Mouse (Mus musculus): ENCODE measurements around the gene Pogz.

Pogz gene

DNA sequence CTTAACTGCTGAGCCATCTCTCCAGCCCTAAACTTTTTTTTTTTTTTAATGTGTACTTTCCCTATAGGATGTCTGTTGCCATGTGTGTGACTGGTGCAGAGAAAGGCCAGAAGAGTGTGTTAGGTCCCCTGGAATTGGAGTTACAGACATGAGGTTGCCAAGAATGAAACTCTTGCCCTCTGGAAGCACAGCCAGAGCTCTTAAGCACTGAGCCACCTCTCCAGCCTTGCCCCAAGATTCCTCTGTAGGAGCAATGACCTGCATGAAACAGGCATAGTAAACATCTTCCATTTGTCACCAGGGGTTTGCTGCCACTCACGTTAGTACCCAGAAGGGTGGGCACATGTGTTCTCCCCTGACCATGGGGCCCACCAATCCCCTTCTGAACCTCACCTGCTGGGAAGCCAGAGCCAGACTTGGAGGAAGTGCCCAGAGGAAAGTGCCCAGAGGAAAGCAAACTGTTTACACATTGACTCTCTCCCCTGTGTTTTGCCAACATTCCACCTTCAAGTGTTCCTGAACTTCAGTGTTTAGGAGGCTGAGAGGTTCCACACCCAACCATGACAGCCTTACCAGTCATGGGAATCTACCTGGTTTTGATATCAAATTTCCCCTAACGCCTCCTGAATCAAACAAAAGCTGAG lies 73.8 kb downstream of the Pogz start:
- Histone ChIP-seq H3K4me3 (replicated peaks; ENCODE audit: low read length) (no peak overlapping the region), H3K9me3 (ENCODE audit: low read length) (no peaks in the 10 kb centered on the region; the same call in 1 of the 2 replicates), H3K27me3 (ENCODE audit: insufficient read depth, low read length) (no peaks in the 10 kb centered on the region; the same call in 1 of the 2 replicates), H3K4me1 (replicated peaks; ENCODE audit: low read depth, low read length) (no peaks in the 10 kb centered on the region), H3K36me3 (ENCODE audit: insufficient read depth, low read length) (no peaks in the 10 kb centered on the region)
- TF ChIP-seq POU5F1 (IDR thresholded peaks at IDR 0.05; ENCODE audit: borderline replicate concordance, low read length), result no peak
- no peak for TF ChIP-seq NANOG (IDR thresholded peaks at IDR 0.05; ENCODE audit: borderline replicate concordance, low read length)
- no peak for TF ChIP-seq CTCF (conservative IDR thresholded peaks at IDR 0.05; ENCODE audit: low read length)

DNA sequence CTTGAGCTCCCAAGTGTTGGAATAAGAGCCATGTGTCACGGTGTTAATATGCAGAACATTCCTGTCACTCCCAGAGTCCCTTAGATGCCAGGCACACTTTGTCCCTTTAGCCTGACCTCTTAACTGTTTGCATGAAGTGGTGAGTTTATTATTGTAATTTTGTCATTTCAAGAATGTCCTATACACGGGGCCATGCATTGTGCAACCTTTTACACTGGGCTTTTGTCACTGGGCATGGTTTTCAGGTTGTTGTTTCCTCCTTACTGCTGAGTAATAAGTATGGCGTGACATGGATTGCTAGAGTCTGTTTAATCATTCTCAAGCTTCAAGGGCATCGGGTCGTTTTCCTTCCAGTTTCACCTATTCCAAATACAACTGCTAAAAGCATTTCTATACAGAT lies 76.4 kb downstream of the Pogz start:
- TF ChIP-seq POU5F1 (IDR thresholded peaks at IDR 0.05; ENCODE audit: borderline replicate concordance, low read length), result no peak
- TF ChIP-seq CTCF (conservative IDR thresholded peaks at IDR 0.05; ENCODE audit: low read length), result no peak
- TF ChIP-seq NANOG (IDR thresholded peaks at IDR 0.05; ENCODE audit: borderline replicate concordance, low read length), result no peak
- Histone ChIP-seq H3K27me3 (ENCODE audit: insufficient read depth, low read length) (peaks cover under 1% of the 10 kb centered on the region), H3K36me3 (ENCODE audit: insufficient read depth, low read length) (no peaks in the 10 kb centered on the region), H3K4me1 (replicated peaks; ENCODE audit: low read depth, low read length) (peaks cover 17% of the 10 kb centered on the region), H3K4me3 (replicated peaks; ENCODE audit: low read length) (no peak overlapping the region), H3K9me3 (ENCODE audit: low read length) (no peaks in the 10 kb centered on the region; the same call in 1 of the 2 replicates)

DNA sequence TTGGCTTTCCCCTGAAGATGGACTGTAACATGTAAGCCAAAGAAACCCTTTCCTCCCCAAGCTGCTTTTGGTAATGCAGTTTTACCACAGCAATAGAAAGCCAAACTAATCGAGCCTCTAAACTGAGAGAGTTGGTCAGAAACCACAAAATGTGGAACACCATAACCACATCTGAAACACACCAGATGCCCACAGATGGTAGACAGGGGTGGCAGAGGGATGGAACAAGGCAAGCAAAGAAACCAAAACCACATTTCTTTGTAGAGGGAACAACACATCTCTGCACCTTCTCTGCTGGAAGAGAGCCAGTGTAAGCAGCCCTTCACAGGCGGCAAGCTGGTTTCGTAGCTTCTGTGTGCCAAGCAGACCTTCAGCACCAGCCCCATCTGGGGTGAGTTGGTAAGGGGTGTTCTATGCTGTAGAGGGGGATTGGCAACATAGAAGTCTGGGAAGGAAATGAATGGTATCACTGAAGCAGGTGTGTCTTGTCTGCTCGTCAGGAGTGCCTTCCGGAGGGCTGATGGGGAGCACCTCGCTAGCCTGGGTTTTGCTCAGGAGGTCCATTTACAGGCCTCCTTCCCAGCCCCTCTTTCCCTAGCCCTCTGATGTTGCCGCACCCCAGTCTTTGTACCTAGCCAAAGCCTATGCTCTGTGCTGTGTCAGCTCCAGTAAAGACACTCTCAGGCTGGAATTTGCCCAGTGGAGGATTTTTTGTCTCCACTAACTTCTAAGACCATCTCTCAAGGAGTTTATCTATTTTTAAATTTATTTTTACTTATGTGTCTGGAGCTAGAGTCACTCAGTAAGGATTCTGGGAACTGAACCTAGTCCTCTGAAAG lies 78.8 kb downstream of the Pogz start:
- TF ChIP-seq POU5F1 (IDR thresholded peaks at IDR 0.05; ENCODE audit: borderline replicate concordance, low read length) (no peak), CTCF (conservative IDR thresholded peaks at IDR 0.05; ENCODE audit: low read length) (no peak), NANOG (IDR thresholded peaks at IDR 0.05; ENCODE audit: borderline replicate concordance, low read length) (no peak)
- Histone ChIP-seq H3K4me3 (replicated peaks; ENCODE audit: low read length) (no peak overlapping the region), H3K4me1 (replicated peaks; ENCODE audit: low read depth, low read length) (peaks cover 21% of the 10 kb centered on the region), H3K36me3 (ENCODE audit: insufficient read depth, low read length) (no peaks in the 10 kb centered on the region), H3K27me3 (ENCODE audit: insufficient read depth, low read length) (peaks cover 6% of the 10 kb centered on the region), H3K9me3 (ENCODE audit: low read length) (no peaks in the 10 kb centered on the region; the same call in 1 of the 2 replicates)

DNA sequence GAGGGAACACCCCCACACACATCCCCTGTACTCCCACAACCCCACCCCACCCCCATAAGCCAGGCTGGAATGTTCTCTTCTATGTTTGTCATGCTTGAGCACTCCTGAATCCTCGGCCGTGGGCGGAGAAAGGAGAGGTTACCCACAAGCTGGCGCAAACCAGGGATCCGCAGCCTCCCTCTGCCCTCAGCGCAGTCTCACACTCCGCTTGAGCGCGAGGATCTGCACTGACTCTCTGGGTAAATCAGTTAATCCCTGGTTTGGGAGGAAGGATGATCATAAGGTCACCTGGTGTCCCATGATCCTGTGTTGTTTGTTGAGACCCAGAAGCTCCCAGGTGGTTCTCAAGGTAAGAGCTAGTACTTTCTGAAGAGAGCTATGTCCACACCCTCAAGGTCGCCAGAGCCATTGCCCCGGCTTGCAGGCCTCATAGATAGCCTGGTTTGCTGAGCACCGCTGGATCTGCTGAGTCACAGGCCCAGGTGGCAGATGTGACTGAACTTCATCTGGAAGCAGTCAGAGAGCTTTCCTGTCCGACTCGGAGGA lies 80.5 kb downstream of the Pogz start:
- no peaks in the 10 kb centered on the region; the same call in 1 of the 2 replicates for H3K9me3 ChIP-seq (ENCODE audit: low read length)
- no peaks in the 10 kb centered on the region for H3K36me3 ChIP-seq (ENCODE audit: insufficient read depth, low read length)
- peaks cover 21% of the 10 kb centered on the region for H3K4me1 ChIP-seq (replicated peaks; ENCODE audit: low read depth, low read length)
- peak overlapping the region; percentile 50; the same call in 1 of the 2 replicates for H3K4me3 ChIP-seq (replicated peaks; ENCODE audit: low read length)
- H3K27me3 ChIP-seq (ENCODE audit: insufficient read depth, low read length), result peaks cover 14% of the 10 kb centered on the region
- TF ChIP-seq CTCF (conservative IDR thresholded peaks at IDR 0.05; ENCODE audit: low read length) (no peak), POU5F1 (IDR thresholded peaks at IDR 0.05; ENCODE audit: borderline replicate concordance, low read length) (no peak), NANOG (IDR thresholded peaks at IDR 0.05; ENCODE audit: borderline replicate concordance, low read length) (no peak)

DNA sequence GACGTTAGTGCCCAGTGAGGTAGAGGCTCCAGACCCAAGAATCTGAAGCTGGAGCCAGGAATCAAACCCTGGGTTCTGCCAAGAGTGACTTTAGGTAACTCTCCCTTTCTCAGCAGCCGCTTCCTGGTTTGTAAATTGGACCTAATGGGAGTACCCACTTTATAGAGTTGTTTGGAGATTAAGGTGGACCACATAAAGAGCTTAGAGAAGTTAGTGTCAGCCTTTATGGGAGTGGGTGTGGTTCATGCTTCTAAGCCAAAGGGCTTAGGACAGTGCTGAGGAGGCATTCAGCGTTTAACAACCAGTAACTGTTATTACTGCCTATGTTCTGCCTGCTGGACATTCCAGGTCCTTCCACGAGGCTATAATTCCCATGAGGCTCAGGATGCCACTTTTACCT lies 81.5 kb downstream of the Pogz start:
- H3K4me3 ChIP-seq (replicated peaks; ENCODE audit: low read length), result no peak overlapping the region
- no peaks in the 10 kb centered on the region; the same call in 1 of the 2 replicates for H3K9me3 ChIP-seq (ENCODE audit: low read length)
- H3K4me1 ChIP-seq (replicated peaks; ENCODE audit: low read depth, low read length), result peaks cover 21% of the 10 kb centered on the region
- TF ChIP-seq POU5F1 (IDR thresholded peaks at IDR 0.05; ENCODE audit: borderline replicate concordance, low read length) (no peak), CTCF (conservative IDR thresholded peaks at IDR 0.05; ENCODE audit: low read length) (no peak), NANOG (IDR thresholded peaks at IDR 0.05; ENCODE audit: borderline replicate concordance, low read length) (no peak)
- peaks cover 15% of the 10 kb centered on the region for H3K27me3 ChIP-seq (ENCODE audit: insufficient read depth, low read length)
- no peaks in the 10 kb centered on the region for H3K36me3 ChIP-seq (ENCODE audit: insufficient read depth, low read length)

DNA sequence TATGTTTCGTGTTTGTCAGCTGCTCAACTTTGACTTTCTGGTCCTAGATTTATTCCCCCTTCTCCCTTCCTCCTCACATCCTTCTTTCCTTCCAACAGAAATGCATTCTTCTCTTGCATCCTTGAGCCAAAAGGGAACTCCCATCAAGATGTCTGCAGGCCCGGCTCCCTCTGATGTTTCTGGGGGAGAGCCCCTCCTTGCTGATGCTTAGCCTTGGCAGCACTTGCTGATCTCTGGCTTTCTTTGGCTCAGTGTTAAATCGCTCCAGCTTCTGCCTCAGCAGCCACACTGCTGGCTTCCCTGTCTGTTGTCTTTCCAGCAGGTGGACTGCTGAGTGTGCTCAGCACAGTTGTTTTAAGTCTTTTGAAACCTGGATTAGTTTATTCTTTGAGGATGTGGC lies 83.7 kb downstream of the Pogz start:
- H3K4me1 ChIP-seq (replicated peaks; ENCODE audit: low read depth, low read length), result peaks cover 24% of the 10 kb centered on the region
- TF ChIP-seq CTCF (conservative IDR thresholded peaks at IDR 0.05; ENCODE audit: low read length) (no peak), NANOG (IDR thresholded peaks at IDR 0.05; ENCODE audit: borderline replicate concordance, low read length) (no peak), POU5F1 (IDR thresholded peaks at IDR 0.05; ENCODE audit: borderline replicate concordance, low read length) (no peak)
- H3K27me3 ChIP-seq (ENCODE audit: insufficient read depth, low read length), result peaks cover 21% of the 10 kb centered on the region
- H3K9me3 ChIP-seq (ENCODE audit: low read length), result no peaks in the 10 kb centered on the region
- H3K36me3 ChIP-seq (ENCODE audit: insufficient read depth, low read length), result no peaks in the 10 kb centered on the region
- H3K4me3 ChIP-seq (replicated peaks; ENCODE audit: low read length), result no peak overlapping the region

DNA sequence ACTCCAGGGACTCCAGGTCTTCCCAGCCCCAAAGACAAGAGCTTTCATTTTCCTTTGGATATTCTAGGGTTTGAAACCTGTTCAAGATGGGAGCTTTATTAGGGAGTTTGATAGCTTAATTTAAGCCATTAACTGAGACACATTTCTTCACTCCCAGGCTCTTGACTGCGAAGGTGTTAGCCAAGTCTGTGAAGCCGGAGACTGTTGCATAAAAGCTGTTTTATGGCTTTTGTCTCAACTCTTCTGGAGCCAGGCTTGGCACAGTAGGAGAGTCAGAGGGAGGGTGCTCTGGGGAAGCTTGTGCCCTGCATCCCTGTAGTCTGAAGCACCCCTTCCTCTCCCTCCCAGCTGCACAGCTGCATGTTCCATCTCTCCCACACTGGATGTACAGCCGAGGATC lies 85.0 kb downstream of the Pogz start:
- H3K36me3 ChIP-seq (ENCODE audit: insufficient read depth, low read length), result no peaks in the 10 kb centered on the region
- H3K9me3 ChIP-seq (ENCODE audit: low read length), result no peaks in the 10 kb centered on the region
- no peak overlapping the region for H3K4me3 ChIP-seq (replicated peaks; ENCODE audit: low read length)
- TF ChIP-seq POU5F1 (IDR thresholded peaks at IDR 0.05; ENCODE audit: borderline replicate concordance, low read length) (no peak), CTCF (conservative IDR thresholded peaks at IDR 0.05; ENCODE audit: low read length) (no peak), NANOG (IDR thresholded peaks at IDR 0.05; ENCODE audit: borderline replicate concordance, low read length) (no peak)
- H3K4me1 ChIP-seq (replicated peaks; ENCODE audit: low read depth, low read length), result peaks cover 28% of the 10 kb centered on the region
- H3K27me3 ChIP-seq (ENCODE audit: insufficient read depth, low read length), result peaks cover 21% of the 10 kb centered on the region

DNA sequence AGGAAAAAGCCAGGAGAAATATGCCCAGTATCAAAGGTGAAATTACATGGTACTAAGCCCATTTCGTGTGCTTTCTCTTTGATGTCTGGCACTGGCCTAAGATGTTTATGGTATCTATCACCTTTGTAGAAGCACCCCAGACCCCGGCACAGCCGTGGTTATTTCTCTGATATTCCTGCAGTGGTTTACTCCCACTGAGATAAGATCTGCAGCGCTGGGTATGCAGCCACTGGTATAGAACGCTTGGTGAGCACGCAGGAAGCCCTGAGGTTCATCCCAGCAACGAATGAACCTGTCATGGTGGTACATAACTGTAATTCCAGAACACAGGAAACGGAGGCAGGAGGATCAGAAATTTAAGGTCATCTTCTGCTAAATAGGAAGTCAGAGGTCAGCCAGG lies 87.3 kb downstream of the Pogz start:
- no peak overlapping the region for H3K4me3 ChIP-seq (replicated peaks; ENCODE audit: low read length)
- H3K27me3 ChIP-seq (ENCODE audit: insufficient read depth, low read length), result peaks cover 16% of the 10 kb centered on the region
- TF ChIP-seq POU5F1 (IDR thresholded peaks at IDR 0.05; ENCODE audit: borderline replicate concordance, low read length) (no peak), NANOG (IDR thresholded peaks at IDR 0.05; ENCODE audit: borderline replicate concordance, low read length) (no peak), CTCF (conservative IDR thresholded peaks at IDR 0.05; ENCODE audit: low read length) (no peak)
- H3K4me1 ChIP-seq (replicated peaks; ENCODE audit: low read depth, low read length), result peaks cover 10% of the 10 kb centered on the region
- H3K36me3 ChIP-seq (ENCODE audit: insufficient read depth, low read length), result no peaks in the 10 kb centered on the region
- H3K9me3 ChIP-seq (ENCODE audit: low read length), result no peaks in the 10 kb centered on the region
